Mouse (Mus musculus) mesoderm, embryonic 11.5 days (tissue): Measurements from ENCODE around the gene Lysmd1.

Experiments
- DNase-seq: peaks from one replicate; pipeline ENCODE4 v3.0.0-alpha.2; 2012; ENCODE audit warnings: low read depth, low spot score

The Lysmd1 gene

DNA sequence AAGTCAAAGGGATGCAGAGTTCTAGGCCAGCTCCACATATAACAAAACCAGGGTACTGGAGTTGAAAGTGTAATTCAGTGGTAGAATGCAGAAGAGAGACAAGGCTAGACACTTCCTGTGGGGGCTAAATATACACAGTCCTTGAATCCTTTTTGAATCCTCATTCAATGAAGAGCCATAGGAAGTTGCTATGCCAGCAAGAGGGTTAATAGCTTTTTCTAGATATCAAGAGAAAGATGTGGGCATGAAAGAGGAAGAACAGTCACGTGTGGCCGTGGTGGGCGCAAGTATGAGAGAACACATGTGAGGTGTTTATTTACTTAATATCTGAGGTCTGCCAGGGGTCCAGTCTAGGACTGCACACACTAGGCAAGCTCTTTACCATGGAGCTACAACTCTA is 2.4 kb downstream of the Lysmd1 start:
- no peak for DNase-seq

DNA sequence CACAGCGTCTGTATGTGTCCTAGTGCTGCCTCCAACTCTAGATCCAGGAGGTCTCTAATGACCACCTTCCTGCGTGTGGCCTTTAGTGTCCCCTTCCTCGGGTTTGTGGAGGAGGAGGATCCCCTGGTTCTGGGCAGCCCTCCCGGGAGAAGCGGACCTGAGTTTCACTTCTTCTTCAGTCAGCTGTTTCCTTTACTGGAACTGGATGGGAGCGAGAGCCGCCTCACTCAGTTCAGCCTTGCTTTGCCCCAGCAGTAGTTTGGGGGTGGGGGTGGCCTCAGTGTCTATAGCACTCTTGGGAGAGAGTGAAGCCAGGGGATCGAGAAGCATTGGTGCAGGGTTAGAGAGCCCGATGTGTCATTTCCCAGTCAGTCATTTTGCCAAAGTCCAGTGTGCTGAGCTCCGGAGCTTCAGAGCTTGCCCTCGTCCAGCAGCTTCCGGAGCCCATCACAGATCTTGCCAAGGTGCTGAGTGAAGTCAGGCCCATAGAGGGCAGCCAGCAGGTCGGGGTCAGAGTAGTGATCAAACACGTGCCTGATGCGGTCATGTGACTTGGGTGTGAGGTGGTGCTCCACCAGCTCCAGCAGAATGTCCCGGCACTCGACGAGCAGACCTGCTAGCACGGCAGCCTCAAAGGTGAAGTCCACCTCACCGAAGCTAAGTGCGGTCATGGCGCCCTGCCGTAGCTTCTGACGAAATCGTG is 5.8 kb downstream of the Lysmd1 start:
- DNase-seq: no peak

- DNase-seq: no peak
Observed at GRCm38 (mm10) chr3:95140289-95140595, 6.4 kb downstream of the Lysmd1 start.

DNA sequence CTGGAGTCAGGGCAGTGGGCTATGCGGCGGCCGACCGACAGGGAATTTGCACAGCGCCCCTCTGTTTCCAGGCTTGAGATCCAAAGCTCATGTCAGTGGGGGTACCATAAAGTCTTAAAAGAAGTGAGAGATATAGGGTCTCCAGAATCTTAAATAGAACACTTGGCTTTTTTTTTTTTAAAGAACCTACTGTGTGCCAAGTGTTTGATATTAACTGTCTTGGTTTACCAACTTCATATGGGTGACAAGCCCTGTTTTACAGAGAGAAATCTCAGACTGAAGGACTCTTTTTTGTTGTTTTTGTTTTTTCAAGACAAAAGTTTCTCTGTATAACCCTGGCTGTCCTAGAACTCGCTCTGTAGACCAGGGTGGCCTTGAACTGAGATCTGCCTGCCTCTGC is 6.9 kb downstream of the Lysmd1 start:
- DNase-seq: no peak

DNA sequence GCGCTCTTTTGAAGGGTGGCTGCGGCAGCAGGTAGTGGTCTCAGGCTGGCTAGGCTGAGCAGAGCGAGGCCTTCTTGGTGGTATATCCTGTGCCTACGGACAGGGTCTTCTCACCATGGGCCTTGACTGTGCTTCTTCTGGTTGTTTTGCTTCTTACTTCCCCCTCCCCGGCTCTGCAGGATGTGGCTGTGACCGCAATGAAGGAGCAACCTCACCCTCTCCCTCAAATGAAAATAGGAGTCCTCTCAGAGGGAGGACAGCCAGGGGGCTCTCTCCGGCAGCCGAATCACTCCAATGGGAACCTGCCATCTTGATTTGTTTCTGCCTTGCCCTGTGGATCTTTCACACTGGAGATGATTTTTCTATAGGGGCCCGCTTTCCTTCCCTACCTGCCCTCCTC is 7.6 kb downstream of the Lysmd1 start:
- DNase-seq: no peak

DNA sequence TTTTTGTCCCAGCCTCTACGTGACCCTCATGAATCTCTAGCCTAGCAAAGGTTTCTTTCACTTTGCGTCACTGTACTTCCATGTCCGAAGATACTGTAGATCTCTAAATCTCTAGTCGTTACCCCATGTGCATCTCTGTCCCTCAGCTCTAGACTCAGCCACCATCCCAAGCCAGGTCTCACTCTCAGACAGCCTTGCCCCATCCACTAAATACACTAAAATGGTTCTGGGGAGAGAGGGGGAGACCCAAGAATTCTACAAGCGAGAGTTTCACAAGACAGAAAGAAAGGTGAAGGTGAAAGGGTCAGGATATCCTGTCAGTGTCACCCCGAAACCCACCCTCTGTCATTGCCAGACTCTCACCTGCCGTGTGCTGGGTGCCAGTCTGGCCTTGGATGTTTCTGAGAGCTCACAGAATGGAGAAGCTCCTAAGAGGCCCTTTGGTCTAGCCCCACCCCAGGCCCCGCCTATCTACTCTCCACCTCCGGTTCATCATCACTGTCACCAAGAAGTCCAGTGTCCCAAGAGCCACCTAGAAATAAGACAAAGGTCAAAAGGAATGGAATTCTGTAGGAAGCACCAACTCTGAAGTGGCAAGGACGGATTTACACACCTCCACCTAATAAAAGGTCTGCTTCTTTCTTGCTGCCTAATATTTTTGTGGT is 8.2 kb downstream of the Lysmd1 start, which contains the start of gene Tnfaip8l2:
TSS of gene Tnfaip8l2 (minus strand) at position 409 of the 665 bp plus-strand sequence.
- DNase-seq: no peak

GRCm38 (mm10) chr3:95142617-95143011 is 8.7 kb downstream of the Lysmd1 start:
- peak; percentile 77 for DNase-seq

DNA sequence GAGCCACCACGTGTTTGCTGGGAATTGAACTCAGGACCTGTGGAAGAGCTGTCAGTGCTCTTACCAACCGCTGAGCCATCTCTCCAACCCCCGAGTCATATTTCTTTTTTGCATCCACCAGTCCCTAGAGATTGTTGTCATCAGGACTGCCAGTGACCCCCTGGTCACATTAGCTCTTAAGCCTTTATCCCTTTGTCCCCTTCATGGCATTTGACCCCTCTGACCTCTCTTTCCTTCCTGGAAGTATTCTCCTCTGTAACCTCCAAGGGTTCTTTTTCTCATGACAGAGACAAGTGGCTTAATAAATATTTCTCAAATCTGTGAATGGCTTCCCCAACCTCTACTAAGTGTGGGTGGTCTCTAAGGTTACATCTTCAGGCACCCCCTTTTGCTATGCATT is 14.0 kb downstream of the Lysmd1 start:
- DNase-seq: peak; percentile 57

DNA sequence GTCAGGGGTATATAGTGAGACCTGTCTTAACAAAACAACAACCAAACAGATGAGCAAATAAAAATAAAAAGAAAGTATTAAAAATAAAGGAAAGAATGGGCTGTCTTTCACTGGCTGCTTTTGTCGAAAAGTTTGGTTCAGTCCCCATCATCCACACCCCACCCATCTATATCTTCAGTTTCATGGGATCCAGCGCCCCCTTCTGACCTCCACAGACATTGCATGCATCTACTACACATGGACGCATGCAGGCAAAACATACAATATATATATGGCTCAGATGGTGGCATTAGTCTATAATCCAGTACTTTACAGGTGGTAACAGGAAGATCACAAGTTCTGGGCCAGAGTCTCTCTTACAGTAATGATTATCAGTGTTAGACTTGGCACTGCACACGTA is 20.0 kb downstream of the Lysmd1 start:
- DNase-seq: no peak

DNA sequence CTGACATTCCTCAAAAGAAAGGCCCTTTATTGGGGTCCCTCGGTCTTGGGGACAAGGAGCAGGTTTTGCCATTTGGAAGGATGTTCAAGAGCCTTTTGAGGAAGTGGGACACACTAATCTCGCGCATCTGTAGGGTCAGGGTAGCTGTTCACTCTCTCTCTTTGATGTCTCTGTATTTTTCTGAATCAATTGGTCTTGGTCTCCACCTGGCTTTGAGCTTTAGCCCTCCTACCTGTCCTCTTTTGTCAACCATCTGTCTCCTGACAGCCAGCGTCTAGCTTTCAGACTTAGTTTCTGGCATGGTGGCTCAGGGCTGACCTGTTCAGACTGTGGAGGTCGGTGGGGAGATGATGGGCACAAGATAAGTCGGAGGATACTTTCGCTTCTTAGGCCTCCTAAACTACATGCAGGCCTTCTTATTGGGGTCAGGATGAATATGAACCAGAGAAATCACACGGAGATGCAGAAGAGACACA is 25.7 kb downstream of the Lysmd1 start:
- no peak for DNase-seq

DNA sequence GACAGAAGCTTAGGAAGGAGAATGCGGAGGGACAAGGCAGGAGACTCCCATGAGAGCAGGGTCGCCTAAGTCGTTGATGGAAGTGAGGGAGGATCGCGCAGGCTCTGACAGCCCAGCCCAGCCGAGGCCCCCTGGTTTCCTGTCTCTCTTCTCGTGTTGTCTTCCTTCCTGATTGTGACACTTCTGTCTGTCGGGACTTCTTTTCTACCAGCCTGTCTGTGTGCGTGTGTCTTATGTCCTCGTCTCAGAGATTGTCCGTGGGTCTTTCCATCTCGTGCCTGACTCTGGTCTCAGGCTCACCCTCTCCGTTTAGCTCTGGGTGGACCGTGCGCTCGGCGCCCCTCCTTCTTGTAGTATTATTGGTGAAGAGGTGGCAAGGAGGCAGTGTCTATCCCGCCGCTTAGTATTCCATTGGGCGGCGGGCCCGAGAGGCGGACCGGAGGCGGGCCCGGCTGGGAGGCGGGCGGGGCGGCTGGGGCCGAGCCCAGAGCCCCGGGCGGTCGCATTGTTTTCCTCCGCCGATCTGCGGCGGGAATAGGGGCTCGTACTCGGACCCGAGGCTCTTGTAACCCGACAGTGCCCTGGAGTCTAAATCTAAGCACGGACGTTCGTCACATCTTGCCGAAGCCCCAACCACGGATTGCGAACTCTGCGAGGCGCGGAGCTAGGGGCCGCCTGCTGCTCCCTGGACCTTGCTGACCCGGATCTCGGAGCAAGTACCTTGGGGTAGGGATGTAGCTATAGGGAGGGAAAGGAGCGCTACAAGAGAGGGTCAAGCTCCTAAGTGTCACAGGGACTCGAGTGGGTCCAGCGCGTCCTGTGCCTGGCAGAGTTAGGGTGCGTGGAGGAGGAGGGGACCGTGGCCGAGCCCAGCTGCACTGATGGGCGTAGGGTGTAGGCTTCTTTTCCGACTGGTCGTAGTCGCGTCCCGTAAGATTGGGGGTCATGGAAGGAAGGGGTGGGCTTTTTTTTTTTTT is 26.4 kb downstream of the Lysmd1 start, which contains the start of gene Sema6c:
TSS of gene Sema6c (plus strand) at position 471 of the 977 bp plus-strand sequence.
- peak; percentile 90 for DNase-seq

DNA sequence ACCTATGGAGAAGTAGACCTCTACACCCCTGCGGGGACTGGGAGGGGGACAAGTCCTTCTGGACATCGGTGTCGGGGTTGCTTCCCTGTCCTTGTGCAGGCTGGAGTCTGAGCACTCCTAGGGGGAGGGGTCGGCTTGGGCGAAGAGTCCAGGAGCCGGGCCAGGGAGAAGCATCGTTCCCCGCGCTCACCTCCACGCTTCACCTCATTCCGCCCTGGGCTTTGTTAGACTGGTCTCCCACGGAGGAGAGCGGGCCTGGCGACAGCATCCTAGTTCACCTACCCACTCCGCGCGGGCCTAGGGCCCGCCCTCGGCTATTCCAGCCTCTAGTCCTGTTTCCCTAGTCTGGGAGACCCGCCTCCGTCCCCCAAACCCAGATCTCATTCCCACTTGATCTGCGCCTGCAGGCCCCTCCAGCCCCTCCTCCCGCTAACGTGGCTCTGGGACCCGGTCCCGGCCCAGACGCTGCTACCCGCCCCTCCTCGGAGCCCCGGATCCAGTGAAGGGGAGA is 27.2 kb downstream of the Lysmd1 start:
- DNase-seq: peak; percentile 31

DNA sequence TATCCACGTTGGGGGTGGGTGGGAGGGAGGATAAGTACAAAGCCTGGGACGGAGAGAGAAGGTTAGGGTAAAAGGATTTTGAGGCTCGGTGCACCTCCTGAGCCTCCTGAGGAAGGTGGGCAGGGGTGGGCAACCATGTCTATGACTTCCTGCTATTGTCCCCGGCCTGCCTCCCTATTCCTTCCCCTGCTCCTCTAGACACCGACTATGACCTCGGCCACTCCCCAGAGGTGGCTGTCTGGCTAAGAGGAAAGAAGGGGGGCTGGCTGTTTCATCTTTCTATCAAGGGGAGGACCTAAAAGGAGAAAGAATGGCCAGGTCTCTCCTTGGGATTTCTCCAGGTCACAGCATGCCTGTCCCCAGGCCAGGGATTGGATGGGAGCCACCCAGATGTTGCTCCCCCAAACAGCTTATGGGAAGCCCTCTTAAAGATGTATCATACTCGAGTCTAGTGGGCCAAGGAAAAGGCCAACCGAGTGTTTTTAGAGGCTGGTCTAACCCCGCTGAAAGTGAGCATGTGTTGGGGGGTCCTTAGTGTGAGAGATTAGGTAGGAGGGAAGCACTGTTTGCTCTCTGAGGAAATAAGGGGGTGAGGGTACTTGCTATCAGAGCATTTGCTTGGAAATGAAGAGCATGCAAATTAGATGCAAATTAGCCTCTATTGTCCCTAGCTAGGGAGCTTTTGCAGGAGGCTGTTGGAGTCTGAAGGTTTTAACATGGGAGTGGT is 27.9 kb downstream of the Lysmd1 start:
- no peak for DNase-seq

GRCm38 (mm10) chr3:95162345-95162628 is 28.4 kb downstream of the Lysmd1 start:
- no peak for DNase-seq

DNA sequence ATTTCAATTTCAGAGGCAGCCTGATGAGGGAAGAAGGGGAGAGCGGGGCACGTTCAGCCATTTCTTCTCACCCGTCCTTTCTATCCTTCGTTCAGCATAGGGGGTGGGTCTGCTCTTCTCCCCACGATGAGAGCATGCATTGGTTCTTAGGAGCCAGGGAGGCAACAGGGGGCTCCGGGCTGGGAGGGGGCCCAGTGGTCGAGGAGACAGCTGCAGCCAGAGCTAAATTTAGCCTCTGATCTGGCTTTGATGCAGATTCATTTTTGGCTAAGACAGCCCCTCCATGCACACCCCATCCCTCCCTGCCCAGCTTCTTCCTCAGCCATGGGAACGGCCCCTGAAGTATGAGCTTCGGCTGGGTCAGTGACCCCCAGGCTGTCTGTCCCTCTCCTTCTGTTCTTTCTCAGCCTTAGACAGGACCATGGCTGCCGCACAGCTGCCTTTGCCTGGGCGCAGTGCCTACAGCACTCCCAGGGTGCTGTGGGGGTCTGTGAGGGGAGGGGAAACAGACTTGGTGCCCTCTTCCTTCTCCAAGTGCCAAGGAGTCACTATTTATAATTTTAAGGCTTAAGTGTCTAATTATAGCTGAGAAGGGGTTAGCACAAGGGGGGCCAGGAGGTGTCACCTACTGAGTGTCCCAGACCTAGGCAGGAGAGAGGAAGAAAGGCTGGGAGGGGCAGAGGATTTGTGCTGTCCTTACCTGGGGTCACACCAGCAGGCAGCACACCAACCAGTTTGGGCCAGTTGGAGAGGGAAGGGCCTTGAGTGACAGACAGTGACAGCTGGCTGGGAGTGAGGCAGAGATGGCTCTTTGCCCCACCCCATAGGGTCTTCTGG is 29.7 kb downstream of the Lysmd1 start:
- no peak for DNase-seq

GRCm38 (mm10) chr3:95164256-95164550 is 30.3 kb downstream of the Lysmd1 start:
- DNase-seq: no peak

DNA sequence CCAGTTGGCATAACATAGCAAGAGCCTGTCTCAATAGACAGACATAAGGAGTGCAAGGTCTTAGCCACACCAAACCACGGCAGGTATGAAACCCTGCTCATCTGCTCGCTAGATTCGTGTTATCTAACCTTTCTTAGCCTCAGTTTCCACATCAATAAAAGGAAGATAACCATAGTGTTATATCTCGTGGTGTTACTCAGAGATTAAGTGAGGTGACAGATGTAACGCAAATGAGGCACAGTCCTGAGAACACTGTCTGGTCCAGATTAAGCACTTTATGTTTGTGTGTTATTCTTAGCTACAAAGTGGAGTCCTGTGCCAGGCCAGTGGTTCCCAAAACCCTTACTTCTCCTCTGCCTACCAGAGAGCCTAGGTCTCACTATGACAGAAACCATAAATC is 31.0 kb downstream of the Lysmd1 start:
- DNase-seq: no peak

DNA sequence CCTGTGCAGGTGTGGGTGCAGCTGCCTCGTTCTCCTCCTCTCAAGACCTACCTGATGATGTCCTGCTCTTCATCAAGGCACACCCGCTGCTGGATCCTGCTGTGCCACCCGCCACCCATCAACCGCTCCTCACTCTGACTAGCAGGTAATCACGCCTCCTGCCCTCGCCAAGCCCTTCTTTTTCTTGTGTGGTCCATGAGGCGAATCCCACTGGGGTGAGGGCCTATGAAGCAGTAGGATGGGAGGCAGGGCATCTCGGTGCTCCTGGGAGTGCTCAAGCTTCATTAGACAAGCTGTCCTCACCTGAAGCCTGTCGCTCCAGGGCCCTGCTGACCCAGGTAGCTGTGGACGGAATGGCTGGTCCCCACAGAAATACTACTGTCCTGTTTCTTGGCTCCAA is 36.1 kb downstream of the Lysmd1 start:
- no peak for DNase-seq

DNA sequence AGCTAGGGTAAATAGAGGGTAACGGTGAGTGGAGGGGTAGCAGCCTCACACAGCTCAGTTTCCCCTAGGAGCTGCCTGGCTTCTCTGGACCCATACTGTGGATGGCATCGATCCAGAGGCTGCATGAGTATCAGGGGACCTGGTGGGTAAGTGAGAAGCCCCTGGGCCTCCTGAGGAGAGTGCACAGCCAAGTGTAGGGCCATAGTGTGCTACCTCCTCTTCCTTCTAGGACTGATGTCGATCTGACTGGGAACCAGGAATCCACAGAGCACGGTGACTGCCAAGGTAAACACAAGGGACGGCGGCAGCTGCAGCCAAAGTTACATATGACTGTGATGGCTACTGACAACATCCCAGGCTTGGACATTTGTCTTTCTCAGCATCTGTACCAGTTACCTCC is 37.2 kb downstream of the Lysmd1 start:
- DNase-seq: no peak

DNA sequence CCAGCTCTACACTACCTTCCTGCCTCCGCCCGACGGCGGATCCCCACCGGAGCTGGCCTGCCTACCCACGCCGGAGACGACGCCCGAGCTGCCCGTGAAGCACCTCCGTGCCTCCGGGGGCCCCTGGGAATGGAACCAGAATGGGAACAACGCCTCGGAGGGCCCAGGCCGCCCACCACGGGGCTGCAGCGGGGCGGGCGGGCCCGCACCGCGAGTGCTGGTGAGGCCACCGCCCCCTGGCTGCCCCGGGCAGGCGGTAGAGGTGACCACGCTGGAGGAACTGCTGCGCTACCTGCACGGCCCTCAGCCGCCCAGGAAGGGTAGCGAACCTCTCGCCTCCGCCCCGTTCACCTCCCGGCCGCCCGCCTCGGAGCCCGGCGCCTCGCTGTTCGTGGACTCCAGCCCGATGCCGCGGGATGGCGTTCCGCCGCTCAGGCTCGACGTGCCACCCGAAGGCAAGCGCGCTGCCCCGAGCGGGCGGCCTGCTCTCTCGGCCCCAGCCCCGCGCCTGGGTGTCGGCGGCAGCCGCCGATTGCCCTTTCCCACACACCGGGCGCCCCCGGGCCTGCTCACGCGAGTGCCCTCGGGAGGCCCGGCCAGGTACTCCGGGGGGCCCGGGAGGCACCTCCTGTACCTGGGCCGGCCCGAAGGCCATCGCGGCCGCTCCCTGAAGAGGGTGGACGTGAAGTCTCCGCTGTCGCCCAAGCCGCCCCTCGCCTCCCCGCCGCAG is 38.8 kb downstream of the Lysmd1 start:
- DNase-seq: no peak
